Mouse (Mus musculus) heart, adult 2 months (tissue): ENCODE data around the gene Pycr1. TPM values are rescaled to one million over a fixed set of nuclear protein-coding genes. Genes with fewer than 3 reads are reported as not detected.

ENCODE experiments used
- DNase-seq, 2 experiments: peaks; one replicate each; pipeline ENCODE4 v3.0.0; 2021
- H3K27ac ChIP-seq: fragments of 200-600 bp; 2 replicates; pipeline ENCODE4 v1.8.1; 2022
- H3K27me3 ChIP-seq: fragments of 200-500 bp; 2 replicates; pipeline ENCODE4 v1.6.1; 2012; ENCODE audit warnings: mild to moderate bottlenecking, low read length, inconsistent platforms, mixed read lengths; ENCODE audit not compliant: control insufficient read depth, insufficient read depth
- H3K36me3 ChIP-seq: fragments of 200-500 bp; 2 replicates; pipeline ENCODE4 v1.6.1; 2012; ENCODE audit warnings: low read length, inconsistent platforms; ENCODE audit not compliant: control insufficient read depth, insufficient read depth
- H3K4me1 ChIP-seq: fragments of 200-500 bp; 2 replicates; pipeline ENCODE4 v1.6.1; 2011; ENCODE audit warnings: low read length; ENCODE audit not compliant: control insufficient read depth, insufficient read depth
- H3K4me3 ChIP-seq: fragments of 200-600 bp; 2 replicates; pipeline ENCODE4 v1.8.1; 2022
- H3K79me2 ChIP-seq: fragments of 200-500 bp; replicated peaks from 2 replicates; pipeline ENCODE4 v1.6.1; 2012; ENCODE audit warnings: mild to moderate bottlenecking, inconsistent platforms, low read length, moderate library complexity, mixed read lengths; ENCODE audit not compliant: control insufficient read depth, insufficient read depth
- H3K9ac ChIP-seq: fragments of 200-500 bp; 2 replicates; pipeline ENCODE4 v1.6.1; 2012; ENCODE audit warnings: low read depth, mild to moderate bottlenecking, control low read depth, inconsistent platforms, low read length, mixed read lengths
- CTCF ChIP-seq: fragments of 200-600 bp; IDR thresholded peaks from 2 replicates; pipeline ENCODE4 v1.8.1; 2022; ENCODE audit warnings: antibody characterized with exemption, mild to moderate bottlenecking, moderate library complexity
- EP300 ChIP-seq: fragments of 200-500 bp; IDR thresholded peaks from 2 replicates; pipeline ENCODE4 v1.6.1; 2011; ENCODE audit warnings: low read depth, low read length, control low read depth; ENCODE audit not compliant: insufficient read depth
- POLR2A ChIP-seq: fragments of 200-500 bp; IDR thresholded peaks from 2 replicates; pipeline ENCODE4 v1.6.1; 2011; ENCODE audit warnings: mild to moderate bottlenecking, low read depth, low read length, control low read depth; ENCODE audit not compliant: insufficient read depth
- WGBS: fragments of 180-500 bp; shearing (Covaris S2); methylation state at CpG from one replicate; pipeline ENCODE4 v1.1.7; 2018; 5-methylcytosine and 5-hydroxymethylcytosine counted together
- intact Hi-C: fragments of 180-260 bp; cut with DNase I; formaldehyde crosslinking; loops from one replicate; pipeline ENCODE4 v1.15.1; 2025
- polyA plus RNA-seq: library from polyadenylated mRNA; depleted of rRNA; stranded (reverse); fragments of >200 nt; gene quantifications from 2 replicates; pipeline ENCODE4 v1.2.3, GENCODE M21; 2012
- total RNA-seq, 2 experiments: library from RNA; stranded (reverse); gene quantifications; 2 replicates each; pipeline ENCODE4 v1.2.3; 2021

Pycr1 gene
- total and polyA plus RNA-seq, 3 experiments, result 0.81 to 3.9 (median 1.2) TPM

GRCm38 (mm10) chr11:120609250-120609649 is 34.3 kb downstream of the Pycr1 start:
- no peaks in the 10 kb centered on the region for H3K79me2 ChIP-seq
- no peaks in the 10 kb centered on the region for H3K27me3 ChIP-seq
- no peak for DNase-seq
- H3K9ac ChIP-seq, result no peak overlapping the region
- H3K36me3 ChIP-seq, result no peaks in the 10 kb centered on the region
- H3K4me1 ChIP-seq, result peaks cover 4% of the 10 kb centered on the region
- intact Hi-C loops, result no loop called here
- WGBS, result 66% methylated on average over 8 of the region's 8 CpGs
- H3K4me3 ChIP-seq, result no peak overlapping the region
- H3K27ac ChIP-seq, result no peak overlapping the region
- no peak for TF ChIP-seq POLR2A
- no peak for TF ChIP-seq EP300
- TF ChIP-seq CTCF, result no peak

DNA sequence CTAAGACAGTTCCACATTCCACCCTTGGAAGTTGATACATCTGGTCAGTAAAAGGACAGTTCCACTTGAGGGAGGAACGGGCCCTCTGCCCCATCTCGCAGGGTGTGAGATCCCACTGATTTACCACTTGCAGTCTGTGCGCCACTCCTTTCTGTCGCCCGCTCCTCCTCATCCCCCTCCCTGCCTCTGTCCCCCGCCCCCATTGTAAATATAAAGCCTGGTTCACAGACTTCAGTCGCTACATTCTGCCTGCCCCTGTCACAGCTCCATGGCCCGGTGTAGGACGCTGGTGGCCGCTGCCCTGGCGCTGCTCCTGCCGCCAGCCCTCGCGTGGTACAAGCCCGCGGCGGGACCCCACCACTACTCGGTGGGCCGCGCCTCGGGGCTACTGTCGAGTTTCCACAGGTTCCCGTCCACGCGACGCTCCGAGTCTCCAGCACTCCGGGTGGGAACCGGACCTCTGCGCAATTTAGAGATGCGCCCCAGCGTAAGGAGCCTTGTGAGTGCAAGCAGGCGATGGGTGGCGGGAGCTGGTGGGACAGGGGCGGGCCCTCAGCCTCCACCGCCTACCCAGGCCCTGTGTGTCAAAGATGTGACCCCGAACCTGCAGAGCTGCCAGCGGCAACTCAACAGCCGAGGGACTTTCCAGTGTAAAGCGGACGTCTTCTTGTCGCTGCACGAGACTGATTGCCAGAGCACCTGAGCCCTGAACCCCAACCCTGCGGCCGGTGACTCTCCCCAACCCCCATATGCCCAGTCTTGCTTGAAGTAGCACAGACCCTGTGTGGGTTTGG is 35.1 kb downstream of the Pycr1 start, which contains the start of gene Npb:
Gene Npb, plus strand, starts transcription at position 237 of the 794 bp plus-strand sequence.
- peaks cover 4% of the 10 kb centered on the region for H3K4me1 ChIP-seq
- H3K36me3 ChIP-seq, result no peaks in the 10 kb centered on the region
- intact Hi-C loops, result no loop called here
- WGBS, result 23% methylated on average over 45 of the region's 45 CpGs
- H3K9ac ChIP-seq, result no peak within 1 kb of the TSS; the same call in 1 of the 2 replicates
- H3K27me3 ChIP-seq, result no peaks in the 10 kb centered on the region
- H3K79me2 ChIP-seq, result no peaks in the 10 kb centered on the region
- no peak for TF ChIP-seq CTCF
- TF ChIP-seq EP300, result no peak
- no peak for TF ChIP-seq POLR2A
- H3K4me3 ChIP-seq, result no peak within 1 kb of the TSS
- DNase-seq, result no peak
- no peak within 1 kb of the TSS for H3K27ac ChIP-seq

GRCm38 (mm10) chr11:120606764-120607163 is 36.8 kb downstream of the Pycr1 start:
- Histone ChIP-seq H3K9ac (no peak overlapping the region), H3K36me3 (no peaks in the 10 kb centered on the region), H3K27ac (no peak overlapping the region), H3K4me3 (no peak overlapping the region), H3K4me1 (peaks cover 4% of the 10 kb centered on the region), H3K79me2 (no peaks in the 10 kb centered on the region), H3K27me3 (no peaks in the 10 kb centered on the region)
- intact Hi-C loops, result no loop called here
- TF ChIP-seq CTCF (no peak), EP300 (no peak), POLR2A (no peak)
- 39% methylated on average over 4 of the region's 4 CpGs for WGBS
- DNase-seq, result no peak

DNA sequence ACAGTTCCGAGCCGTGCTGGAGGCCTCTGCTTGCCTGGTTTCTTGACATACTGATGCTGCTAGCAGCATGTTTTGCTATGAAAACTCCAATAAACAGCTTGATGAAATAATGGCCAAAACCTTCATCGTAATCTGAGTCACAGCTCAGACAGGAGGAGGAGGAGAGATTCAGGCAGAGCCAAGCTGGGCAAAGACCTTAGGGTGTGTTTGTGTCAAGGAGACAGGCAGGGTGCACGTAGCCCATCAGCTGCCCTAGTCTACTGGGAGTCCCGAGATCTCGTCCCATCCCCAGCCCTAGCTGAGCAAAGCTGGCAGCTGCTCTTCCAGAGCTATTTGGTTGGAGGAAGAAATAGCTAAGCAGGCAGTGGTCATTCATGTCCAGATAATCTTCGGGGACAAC is 37.9 kb downstream of the Pycr1 start:
- H3K79me2 ChIP-seq, result no peaks in the 10 kb centered on the region
- WGBS, result 84% methylated on average over 7 of the region's 7 CpGs

DNA sequence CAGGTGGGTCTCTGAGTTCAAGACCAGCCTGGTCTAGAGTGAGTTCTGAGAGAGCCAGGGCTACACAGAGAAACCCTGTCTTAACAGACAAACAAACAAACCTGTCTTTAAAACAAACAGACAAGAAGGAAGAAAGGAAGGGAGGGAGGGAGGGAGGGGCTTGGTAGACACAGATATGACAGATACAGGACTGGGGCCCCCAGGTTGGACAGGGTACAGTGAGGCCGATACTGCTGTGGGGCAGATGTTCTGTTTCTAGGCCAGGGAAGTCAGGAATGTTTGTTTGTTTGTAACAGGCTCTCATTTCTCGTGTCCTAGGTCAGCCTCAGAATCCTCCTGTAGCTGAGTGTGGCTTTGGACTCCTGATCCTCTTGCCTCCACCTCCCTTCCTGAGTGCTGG is 40.0 kb downstream of the Pycr1 start:
- H3K9ac ChIP-seq, result no peak overlapping the region
- no peaks in the 10 kb centered on the region for H3K36me3 ChIP-seq
- no peaks in the 10 kb centered on the region for H3K27me3 ChIP-seq
- no peak for DNase-seq
- TF ChIP-seq POLR2A (no peak), EP300 (no peak), CTCF (no peak)
- H3K27ac ChIP-seq, result no peak overlapping the region
- no peak overlapping the region for H3K4me3 ChIP-seq
- peaks cover 8% of the 10 kb centered on the region for H3K4me1 ChIP-seq
- no peaks in the 10 kb centered on the region for H3K79me2 ChIP-seq
- intact Hi-C loops, result no loop called here
- WGBS, result 79% methylated on average over 2 of the region's 2 CpGs

More for the DNA sequence above, 37.9 kb downstream of the Pycr1 start:
- Histone ChIP-seq H3K36me3 (no peaks in the 10 kb centered on the region), H3K4me1 (peaks cover 4% of the 10 kb centered on the region), H3K27ac (no peak overlapping the region), H3K4me3 (no peak overlapping the region), H3K27me3 (no peaks in the 10 kb centered on the region), H3K9ac (no peak overlapping the region)
- TF ChIP-seq POLR2A (no peak), EP300 (no peak), CTCF (no peak)
- intact Hi-C loops, result no loop called here
- no peak for DNase-seq

DNA sequence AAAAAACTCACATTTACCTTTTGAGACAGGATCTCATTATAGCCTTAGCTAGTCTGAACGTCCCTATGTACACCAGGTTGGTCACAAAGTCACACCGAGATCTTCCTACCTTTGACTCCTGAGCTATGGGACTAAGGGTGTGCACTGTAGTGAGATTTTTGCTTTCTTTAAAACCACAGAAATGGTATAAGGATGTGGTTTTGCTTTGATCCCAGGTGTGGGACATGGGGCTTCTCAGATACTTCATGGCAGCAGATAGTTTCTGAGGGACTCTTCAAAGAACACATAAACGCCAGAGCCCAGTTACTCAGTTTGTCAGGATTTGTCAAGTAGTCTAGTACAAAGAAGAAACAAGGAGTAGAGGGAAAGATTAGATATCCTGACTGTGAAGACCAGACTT is 42.9 kb downstream of the Pycr1 start:
- no peak overlapping the region for H3K4me3 ChIP-seq
- H3K4me1 ChIP-seq, result peaks cover 7% of the 10 kb centered on the region
- intact Hi-C loops, result no loop called here
- no peaks in the 10 kb centered on the region; the same call in 1 of the 2 replicates for H3K36me3 ChIP-seq
- H3K27me3 ChIP-seq, result no peaks in the 10 kb centered on the region
- no peak for DNase-seq
- peaks cover 3% of the 10 kb centered on the region; the same call in 1 of the 2 replicates for H3K79me2 ChIP-seq
- no peak overlapping the region for H3K27ac ChIP-seq
- 86% methylated on average over 3 of the region's 3 CpGs for WGBS
- no peak overlapping the region for H3K9ac ChIP-seq
- no peak for TF ChIP-seq CTCF
- TF ChIP-seq POLR2A, result no peak
- no peak for TF ChIP-seq EP300
